Mouse (Mus musculus) hindbrain, embryonic 12.5 days (tissue): ENCODE data around the gene Ddx25. TPM values are rescaled to one million over a fixed set of nuclear protein-coding genes. Genes with fewer than 3 reads are reported as not detected.

Source experiments
- ATAC-seq: fragments of 200-750 bp; cut with Nextera tagmentation; 2 replicates; pipeline ENCODE4 v1.8.0; 2017; ENCODE audit warnings: moderate TSS enrichment; ENCODE audit not compliant: low FRiP score
- H3K27ac ChIP-seq: fragments of 300-500 bp; sonication (generic); 2 replicates; pipeline ENCODE4 v1.5.1; 2016; ENCODE audit warnings: mild to moderate bottlenecking
- H3K27me3 ChIP-seq: fragments of 300-500 bp; sonication (generic); 2 replicates; pipeline ENCODE4 v1.6.1; 2016; ENCODE audit warnings: mild to moderate bottlenecking
- H3K36me3 ChIP-seq: fragments of 300-500 bp; sonication (generic); 2 replicates; pipeline ENCODE4 v1.6.1; 2016; ENCODE audit warnings: mild to moderate bottlenecking
- H3K4me1 ChIP-seq: fragments of 300-500 bp; sonication (generic); 2 replicates; pipeline ENCODE4 v1.6.1; 2016
- H3K4me2 ChIP-seq: fragments of 300-500 bp; sonication (generic); replicated peaks from 2 replicates; pipeline ENCODE4 v1.6.1; 2016; ENCODE audit warnings: mild to moderate bottlenecking
- H3K4me3 ChIP-seq: fragments of 300-500 bp; sonication (generic); 2 replicates; pipeline ENCODE4 v1.5.1; 2016; ENCODE audit warnings: mild to moderate bottlenecking
- H3K9ac ChIP-seq: fragments of 300-500 bp; sonication (generic); 2 replicates; pipeline ENCODE4 v1.6.1; 2016; ENCODE audit warnings: mild to moderate bottlenecking, moderate library complexity
- H3K9me3 ChIP-seq: fragments of 300-500 bp; sonication (generic); replicated peaks from 2 replicates; pipeline ENCODE4 v1.6.1; 2016; ENCODE audit warnings: mild to moderate bottlenecking
- WGBS: fragments of 180-500 bp; shearing (Covaris S2); methylation state at CpG from one replicate; pipeline ENCODE4 v1.1.7; 2016; 5-methylcytosine and 5-hydroxymethylcytosine counted together
- polyA plus RNA-seq: library from polyadenylated mRNA; unstranded; fragments of >200 nt; fragmentation: Nextera tagmentation; extraction: Ambion mirVana; gene quantifications from 2 replicates; pipeline ENCODE4 v1.2.1, GENCODE M21; 2016

The Ddx25 gene
- polyA plus RNA-seq, result 11.5 and 12.6 TPM in 2 replicates

DNA sequence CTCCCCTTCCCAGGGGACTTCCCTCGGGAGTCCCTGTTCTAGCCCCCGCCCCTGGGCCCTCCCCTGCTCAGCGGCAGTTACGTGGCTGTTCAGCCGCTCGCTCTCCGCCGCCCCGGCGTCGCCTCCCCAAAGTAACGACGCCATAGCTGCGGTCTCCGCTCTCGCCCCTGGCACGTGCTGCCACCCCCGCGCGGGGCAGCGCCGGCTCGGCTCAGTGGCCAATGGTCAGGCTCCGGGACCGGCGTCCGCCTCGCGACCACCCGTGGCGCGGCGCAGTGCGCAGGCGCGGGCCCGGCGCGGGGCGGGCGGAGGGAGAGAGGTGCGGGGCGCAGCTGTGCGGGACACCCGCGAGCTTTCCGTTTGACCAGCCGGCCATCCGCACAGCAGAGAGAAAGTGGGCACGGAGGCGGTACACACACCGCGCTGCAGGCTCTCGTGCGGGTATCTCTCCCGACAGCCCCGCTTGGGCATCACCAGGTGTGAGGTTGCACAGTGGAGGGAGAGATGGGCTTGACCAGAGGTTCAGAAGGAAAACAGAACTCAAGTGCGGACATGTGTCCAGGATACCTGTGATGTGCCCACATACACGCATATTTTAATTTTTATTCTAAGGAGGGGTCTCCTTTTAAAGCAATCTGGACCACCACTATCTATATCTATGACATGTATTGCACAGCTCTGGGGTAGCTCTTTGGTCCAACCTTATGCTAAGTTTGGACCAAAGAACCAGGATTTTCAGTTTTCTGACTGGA is at the start of gene Ddx25, which contains the start of gene Pus3:
Gene Ddx25 (minus strand): TSS at position 272 of the 752 bp plus-strand sequence.
Gene Pus3 (plus strand): TSS at position 339 of the 752 bp plus-strand sequence.
- Histone ChIP-seq H3K9me3 (no peaks in the 10 kb centered on the region), H3K27ac (peak within 1 kb of the TSS; percentile 45), H3K4me2 (peak within 1 kb of the TSS; percentile 89), H3K36me3 (peaks cover 11% of the 10 kb centered on the region), H3K4me3 (peak within 1 kb of the TSS; percentile 51), H3K4me1 (peaks cover 13% of the 10 kb centered on the region), H3K9ac (peak within 1 kb of the TSS; percentile 60), H3K27me3 (0 out of 2 replicates have a peak, but pooled peaks cover 12% of the 10 kb centered on the region)
- WGBS, result under 1% methylated on average over 57 of the region's 59 CpGs
- peak; percentile 87 for ATAC-seq

GRCm38 (mm10) chr9:35607647-35608405 is 49.5 kb upstream of the Ddx25 start:
- no peak overlapping the region for H3K27ac ChIP-seq
- H3K4me1 ChIP-seq, result no peaks in the 10 kb centered on the region
- H3K27me3 ChIP-seq, result no peaks in the 10 kb centered on the region
- H3K4me3 ChIP-seq, result no peak overlapping the region
- 70% methylated on average over 8 of the region's 8 CpGs for WGBS
- no peak overlapping the region for H3K9ac ChIP-seq
- H3K36me3 ChIP-seq, result no peaks in the 10 kb centered on the region
- H3K9me3 ChIP-seq, result no peaks in the 10 kb centered on the region
- H3K4me2 ChIP-seq, result no peak overlapping the region
- no peak for ATAC-seq

GRCm38 (mm10) chr9:35592903-35593302 is 34.6 kb upstream of the Ddx25 start:
- Histone ChIP-seq H3K4me2 (no peak overlapping the region), H3K9me3 (no peaks in the 10 kb centered on the region; the same call in 1 of the 2 replicates), H3K4me1 (no peaks in the 10 kb centered on the region), H3K36me3 (no peaks in the 10 kb centered on the region), H3K4me3 (no peak overlapping the region), H3K9ac (no peak overlapping the region), H3K27ac (no peak overlapping the region), H3K27me3 (no peaks in the 10 kb centered on the region)
- no peak for ATAC-seq
- 5% methylated on average over 2 of the region's 2 CpGs for WGBS

GRCm38 (mm10) chr9:35587674-35588073 is 29.3 kb upstream of the Ddx25 start:
- no peak overlapping the region for H3K4me2 ChIP-seq
- H3K9me3 ChIP-seq, result no peaks in the 10 kb centered on the region; the same call in 1 of the 2 replicates
- H3K9ac ChIP-seq, result no peak overlapping the region
- H3K27me3 ChIP-seq, result no peaks in the 10 kb centered on the region
- no peaks in the 10 kb centered on the region for H3K36me3 ChIP-seq
- H3K4me3 ChIP-seq, result no peak overlapping the region
- no peak for ATAC-seq
- no peaks in the 10 kb centered on the region for H3K4me1 ChIP-seq
- H3K27ac ChIP-seq, result no peak overlapping the region
- WGBS, result 79% methylated on average over 1 of the region's 1 CpGs

DNA sequence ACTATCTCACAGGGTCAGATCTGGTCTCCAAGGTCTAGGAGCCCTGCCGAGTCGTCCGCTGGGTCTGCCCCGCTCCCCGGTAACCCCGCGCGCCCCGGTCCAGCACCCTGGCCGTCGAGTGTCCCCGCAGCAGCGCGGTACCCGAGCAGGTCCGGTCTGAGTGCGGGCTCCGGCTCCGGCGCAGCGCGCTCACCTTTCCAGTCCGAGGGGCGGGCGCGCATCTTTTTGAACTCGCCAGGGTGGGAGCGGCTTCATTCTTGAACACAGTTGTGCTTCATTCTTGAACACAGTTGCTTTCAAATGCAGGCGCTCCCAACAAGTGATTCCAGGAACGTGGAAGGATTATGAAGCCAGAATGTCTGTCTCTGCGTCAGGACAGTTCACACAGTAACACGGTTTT is 16.1 kb upstream of the Ddx25 start:
- no peaks in the 10 kb centered on the region for H3K36me3 ChIP-seq
- peak overlapping the region; percentile 29 for H3K4me3 ChIP-seq
- no peak overlapping the region for H3K27ac ChIP-seq
- ATAC-seq, result no peak
- 5% methylated on average over 32 of the region's 32 CpGs for WGBS
- peak overlapping the region; percentile 55 for H3K4me2 ChIP-seq
- H3K9me3 ChIP-seq, result no peaks in the 10 kb centered on the region
- peaks cover 5% of the 10 kb centered on the region for H3K4me1 ChIP-seq
- H3K27me3 ChIP-seq, result peaks cover 14% of the 10 kb centered on the region
- peak overlapping the region; percentile 47 for H3K9ac ChIP-seq

- Histone ChIP-seq H3K4me3 (peak overlapping the region; percentile 73), H3K4me2 (peak overlapping the region; percentile 71), H3K27me3 (peaks cover 14% of the 10 kb centered on the region), H3K36me3 (peaks cover 18% of the 10 kb centered on the region), H3K9me3 (no peaks in the 10 kb centered on the region), H3K27ac (peak overlapping the region; percentile 91; the same call in 1 of the 2 replicates), H3K9ac (peak overlapping the region; percentile 59), H3K4me1 (peaks cover 14% of the 10 kb centered on the region)
- WGBS, result 11% methylated on average over 5 of the region's 5 CpGs
- peak; percentile 20; the same call in 1 of the 2 replicates for ATAC-seq
These were observed 12.3 kb upstream of the Ddx25 start for GRCm38 (mm10) chr9:35570663-35571062.

DNA sequence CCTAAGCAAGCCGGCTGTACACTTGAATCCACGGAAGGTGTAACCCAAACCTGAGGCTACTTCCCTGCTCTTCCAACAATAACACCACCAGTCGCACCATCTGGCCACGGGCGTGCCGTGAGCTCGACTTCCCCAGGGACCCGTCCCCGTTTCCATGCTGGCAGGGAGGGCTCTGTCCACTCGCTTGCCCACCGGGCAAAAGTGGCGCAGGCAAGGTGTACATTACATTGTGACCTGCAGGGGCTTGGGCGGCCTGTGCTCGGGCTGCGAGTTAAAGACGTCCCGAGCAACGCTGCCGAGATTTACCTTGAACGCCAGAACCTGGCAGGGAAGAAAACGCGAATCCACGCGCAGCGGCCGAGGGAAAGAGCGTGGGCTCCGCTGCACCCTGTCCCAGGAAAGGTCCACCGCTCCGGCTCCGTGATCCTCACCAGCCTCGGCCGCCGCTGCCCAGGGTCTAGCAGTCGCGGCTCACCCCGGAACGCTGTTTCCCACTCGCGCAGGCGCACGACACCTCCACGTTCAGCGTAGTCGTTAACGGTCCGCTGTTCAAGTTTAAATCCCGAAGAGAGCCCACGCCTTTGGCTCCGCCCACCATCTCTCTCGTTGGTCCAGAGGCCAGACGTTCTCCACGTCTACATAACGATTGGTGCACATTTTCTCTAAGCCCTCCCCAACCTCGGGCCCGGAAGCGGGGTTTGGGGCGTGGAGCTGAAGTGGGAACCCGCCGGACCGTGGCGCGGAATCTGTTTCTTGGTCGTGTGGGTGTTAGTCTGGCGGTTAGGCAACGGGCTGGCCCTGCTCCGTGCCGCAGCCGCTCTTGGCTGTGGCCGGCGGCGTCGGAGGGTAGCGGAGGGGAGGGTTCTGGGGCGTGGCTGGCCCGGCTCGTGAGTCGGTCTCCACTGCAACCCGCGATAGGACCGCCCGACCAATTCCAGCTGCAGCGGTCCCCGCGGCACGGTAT is 11.5 kb upstream of the Ddx25 start, which contains the start of the genes Pate2 and Hyls1:
Gene Pate2 (plus strand): TSS at position 714 of the 964 bp plus-strand sequence.
Gene Hyls1 (minus strand): TSS at position 828 of the 964 bp plus-strand sequence.
- Histone ChIP-seq H3K27ac (peak within 1 kb of the TSS; percentile 91), H3K4me3 (peak within 1 kb of the TSS; percentile 73), H3K4me2 (peak within 1 kb of the TSS; percentile 71), H3K27me3 (peaks cover 11% of the 10 kb centered on the region), H3K9me3 (no peaks in the 10 kb centered on the region), H3K9ac (peak within 1 kb of the TSS; percentile 75), H3K4me1 (peaks cover 14% of the 10 kb centered on the region), H3K36me3 (peaks cover 26% of the 10 kb centered on the region)
- ATAC-seq, result peak; percentile 98
- WGBS, result under 1% methylated on average over 86 of the region's 86 CpGs

DNA sequence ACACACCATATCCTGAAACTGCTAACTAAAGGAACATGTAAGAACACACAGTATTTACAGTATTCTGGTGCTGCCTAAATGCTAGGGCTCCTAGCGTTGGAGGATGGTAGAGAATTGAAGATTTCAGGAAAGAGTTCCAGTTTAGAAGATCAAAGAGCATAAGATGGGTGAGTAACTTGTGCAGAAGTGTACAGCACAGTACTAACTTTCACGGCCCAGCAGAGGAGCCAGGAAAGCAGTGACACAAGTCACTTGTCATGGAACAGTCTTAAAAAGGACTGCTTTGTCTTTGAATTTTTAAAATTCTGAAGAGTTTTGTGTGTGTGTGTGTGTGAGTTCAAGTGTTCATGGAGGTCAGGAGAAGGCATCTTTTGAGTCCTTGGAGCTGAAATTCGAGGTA is 9.7 kb upstream of the Ddx25 start:
- WGBS, result 85% methylated on average over 3 of the region's 3 CpGs
- Histone ChIP-seq H3K4me2 (no peak overlapping the region), H3K9me3 (no peaks in the 10 kb centered on the region), H3K27ac (no peak overlapping the region), H3K36me3 (peaks cover 30% of the 10 kb centered on the region), H3K27me3 (no peaks in the 10 kb centered on the region), H3K9ac (no peak overlapping the region), H3K4me3 (no peak overlapping the region), H3K4me1 (peaks cover 10% of the 10 kb centered on the region)
- ATAC-seq, result no peak

DNA sequence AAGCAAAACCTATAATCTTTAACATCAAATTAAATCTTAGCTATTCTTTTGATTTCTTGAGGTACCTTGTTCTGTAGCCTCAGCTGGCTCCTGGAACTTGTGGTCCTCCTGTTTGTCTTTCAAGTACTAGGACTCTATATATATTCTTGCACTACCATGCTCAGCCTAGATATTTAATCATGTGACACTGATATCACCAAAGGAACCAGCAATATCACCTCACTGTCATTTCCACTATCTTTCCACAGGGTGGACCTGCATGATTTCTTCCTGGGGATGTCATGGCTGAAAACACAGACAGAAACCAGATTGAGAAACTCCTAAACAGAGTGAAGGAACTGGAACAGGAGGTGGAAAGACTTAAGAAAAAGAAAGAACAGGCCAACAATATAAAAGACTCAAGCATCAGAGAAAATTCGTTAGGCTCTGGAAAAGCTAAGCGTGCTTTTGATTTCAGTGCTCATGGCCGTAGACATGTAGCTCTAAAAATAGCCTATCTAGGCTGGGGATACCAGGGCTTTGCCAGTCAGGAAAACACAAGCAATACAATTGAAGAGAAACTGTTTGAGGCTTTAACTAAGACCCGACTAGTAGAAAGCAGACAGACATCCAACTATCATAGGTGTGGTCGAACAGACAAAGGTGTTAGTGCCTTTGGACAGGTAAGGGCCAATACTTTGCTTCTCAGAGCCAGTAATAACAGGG is 6.4 kb upstream of the Ddx25 start:
- Histone ChIP-seq H3K27me3 (no peaks in the 10 kb centered on the region), H3K4me1 (peaks cover 16% of the 10 kb centered on the region), H3K27ac (no peak overlapping the region), H3K36me3 (peaks cover 41% of the 10 kb centered on the region), H3K4me2 (no peak overlapping the region), H3K4me3 (no peak overlapping the region), H3K9me3 (no peaks in the 10 kb centered on the region), H3K9ac (no peak overlapping the region)
- 94% methylated on average over 5 of the region's 5 CpGs for WGBS
- no peak for ATAC-seq

GRCm38 (mm10) chr9:35561583-35561982 is 3.3 kb upstream of the Ddx25 start:
- H3K9ac ChIP-seq, result no peak overlapping the region
- H3K4me2 ChIP-seq, result no peak overlapping the region
- H3K9me3 ChIP-seq, result no peaks in the 10 kb centered on the region
- 0 out of 2 replicates have a peak, but pooled peaks cover 8% of the 10 kb centered on the region for H3K27me3 ChIP-seq
- no peak for ATAC-seq
- H3K4me3 ChIP-seq, result no peak overlapping the region
- WGBS, result 96% methylated on average over 6 of the region's 6 CpGs
- H3K27ac ChIP-seq, result no peak overlapping the region
- H3K36me3 ChIP-seq, result peaks cover 28% of the 10 kb centered on the region
- H3K4me1 ChIP-seq, result peaks cover 13% of the 10 kb centered on the region

GRCm38 (mm10) chr9:35561076-35561475 is 2.7 kb upstream of the Ddx25 start:
- H3K36me3 ChIP-seq, result peaks cover 24% of the 10 kb centered on the region
- H3K27ac ChIP-seq, result no peak overlapping the region
- ATAC-seq, result no peak

More at GRCm38 (mm10) chr9:35561076-35561475, 2.7 kb upstream of the Ddx25 start:
- 96% methylated on average over 11 of the region's 11 CpGs for WGBS
- 0 out of 2 replicates have a peak, but pooled peaks cover 8% of the 10 kb centered on the region for H3K27me3 ChIP-seq
- H3K9ac ChIP-seq, result no peak overlapping the region
- H3K4me3 ChIP-seq, result no peak overlapping the region
- no peak overlapping the region for H3K4me2 ChIP-seq
- peaks cover 13% of the 10 kb centered on the region for H3K4me1 ChIP-seq
- H3K9me3 ChIP-seq, result no peaks in the 10 kb centered on the region
